Mouse (Mus musculus) CH12.LX (cell line): ENCODE measurements around the gene Sec31b. TPM values are rescaled to one million over a fixed set of nuclear protein-coding genes. Genes with fewer than 3 reads are reported as not detected.

Source experiments
- DNase-seq: peaks from one replicate; pipeline ENCODE4 v3.0.0-alpha.2; 2013; ENCODE audit errors: extremely low read depth
- H3K27ac ChIP-seq: 2 replicates; pipeline ENCODE4 v1.5.1; 2012; ENCODE audit warnings: low read depth, mild to moderate bottlenecking, control low read depth, moderate library complexity; ENCODE audit not compliant: insufficient read depth
- H3K27me3 ChIP-seq: replicated peaks from 2 replicates; pipeline ENCODE3; 2012; ENCODE audit warnings: inconsistent platforms
- H3K36me3 ChIP-seq, 2 experiments: replicated peaks in 1 of 2; 2 replicates each; pipeline versions ENCODE3 to v1.6.1; 2012; ENCODE audit warnings: inconsistent platforms in 1 of 2, low read length in 1 of 2, mild to moderate bottlenecking in 1 of 2, mixed read lengths in 1 of 2, moderate library complexity in 1 of 2; ENCODE audit not compliant: control insufficient read depth in 1 of 2, insufficient read depth in 1 of 2
- H3K4me1 ChIP-seq, 2 experiments: 2 replicates each; pipeline ENCODE4 v1.6.1; 2012; ENCODE audit warnings: inconsistent platforms in 1 of 2, moderate library complexity in 1 of 2; ENCODE audit not compliant: insufficient read depth in 2 of 2, control insufficient read depth in 1 of 2
- H3K4me2 ChIP-seq: 2 replicates; pipeline ENCODE4 v1.6.1; 2012; ENCODE audit warnings: low read depth, mild to moderate bottlenecking, control low read depth; ENCODE audit not compliant: poor library complexity, insufficient read depth, severe bottlenecking
- H3K4me3 ChIP-seq, 3 experiments: fragments of 150-350 bp in 1 of 3; sonication (generic) in 1 of 3; replicated peaks in 1 of 3; 2 replicates each; pipeline versions ENCODE3 to v1.5.1; 2011 to 2012; ENCODE audit warnings: low read depth in 2 of 3, low read length in 2 of 3, mild to moderate bottlenecking in 2 of 3, moderate library complexity in 2 of 3, control low read depth in 1 of 3, improper control_type of control experiment in 1 of 3, inconsistent platforms in 1 of 3, mixed read lengths in 1 of 3; ENCODE audit not compliant: poor library complexity in 1 of 3
- H3K79me2 ChIP-seq: replicated peaks from 2 replicates; pipeline ENCODE4 v1.6.1; 2012; ENCODE audit warnings: mild to moderate bottlenecking, moderate library complexity; ENCODE audit not compliant: control insufficient read depth, poor library complexity, insufficient read depth, severe bottlenecking; ENCODE audit errors: extremely low read depth
- H3K9ac ChIP-seq: 2 replicates; pipeline ENCODE4 v1.6.1; 2012; ENCODE audit warnings: low read depth, mild to moderate bottlenecking, control low read depth, moderate library complexity; ENCODE audit not compliant: insufficient read depth
- H3K9me3 ChIP-seq: replicated peaks from 2 replicates; pipeline ENCODE3; 2012; ENCODE audit warnings: low read length, inconsistent platforms, mixed read lengths
- CHD1 ChIP-seq: IDR thresholded peaks from 2 replicates; pipeline ENCODE4 v1.6.1; 2012; ENCODE audit warnings: low read depth, low read length, improper control_type of control experiment, inconsistent platforms
- CHD2 ChIP-seq: IDR thresholded peaks from 2 replicates; pipeline ENCODE4 v1.6.1; 2011; ENCODE audit warnings: low read length, improper control_type of control experiment
- CTCF ChIP-seq, 2 experiments: IDR thresholded peaks in 1 of 2; conservative IDR thresholded peaks in 1 of 2; 2 replicates each; pipeline ENCODE4 v1.5.1; 2011 to 2012; ENCODE audit warnings: low read depth in 2 of 2, low read length in 2 of 2, improper control_type of control experiment in 1 of 2, inconsistent platforms in 1 of 2, mild to moderate bottlenecking in 1 of 2, moderate library complexity in 1 of 2
- E2F4 ChIP-seq: IDR thresholded peaks from 2 replicates; pipeline ENCODE4 v1.6.1; 2011; ENCODE audit warnings: low read depth, low read length, improper control_type of control experiment; ENCODE audit not compliant: insufficient replicate concordance
- ELF1 ChIP-seq: IDR thresholded peaks from 2 replicates; pipeline ENCODE4 v1.6.1; 2014; ENCODE audit warnings: low read depth, mild to moderate bottlenecking, inconsistent platforms, low read length, improper control_type of control experiment
- EP300 ChIP-seq: IDR thresholded peaks from 2 replicates; pipeline ENCODE4 v1.6.1; 2011; ENCODE audit warnings: low read length, improper control_type of control experiment
- HCFC1 ChIP-seq: IDR thresholded peaks from 2 replicates; pipeline ENCODE4 v1.6.1; 2012; ENCODE audit warnings: low read depth, mild to moderate bottlenecking, inconsistent platforms, low read length, improper control_type of control experiment
- IRF4 ChIP-seq: IDR thresholded peaks from 2 replicates; pipeline ENCODE4 v1.6.1; 2014; ENCODE audit warnings: low read depth, mild to moderate bottlenecking, inconsistent platforms, low read length, improper control_type of control experiment
- JUN ChIP-seq: IDR thresholded peaks from 2 replicates; pipeline ENCODE4 v1.6.1; 2011; ENCODE audit warnings: low read depth, mild to moderate bottlenecking, low read length, improper control_type of control experiment, moderate library complexity; ENCODE audit not compliant: insufficient read depth
- JUND ChIP-seq: conservative IDR thresholded peaks from 2 replicates; pipeline ENCODE4 v1.6.1; 2011; ENCODE audit warnings: low read depth, low read length, improper control_type of control experiment
- MAX ChIP-seq: IDR thresholded peaks from 2 replicates; pipeline ENCODE4 v1.6.1; 2011; ENCODE audit warnings: low read length, improper control_type of control experiment
- MAZ ChIP-seq: IDR thresholded peaks from 2 replicates; pipeline ENCODE4 v1.6.1; 2012; ENCODE audit warnings: low read depth, mild to moderate bottlenecking, inconsistent platforms, low read length, improper control_type of control experiment, moderate library complexity
- MEF2A ChIP-seq: IDR thresholded peaks from 2 replicates; pipeline ENCODE4 v1.6.1; 2014; ENCODE audit warnings: low read depth, mild to moderate bottlenecking, inconsistent platforms, low read length, improper control_type of control experiment, borderline replicate concordance
- MXI1 ChIP-seq: IDR thresholded peaks from 2 replicates; pipeline ENCODE4 v1.6.1; 2011; ENCODE audit warnings: mild to moderate bottlenecking, low read depth, low read length, improper control_type of control experiment
- NELFE ChIP-seq: IDR thresholded peaks from 2 replicates; pipeline ENCODE4 v1.6.1; 2011; ENCODE audit warnings: low read depth, low read length, improper control_type of control experiment
- NRF1 ChIP-seq: IDR thresholded peaks from 2 replicates; pipeline ENCODE4 v1.6.1; 2014; ENCODE audit warnings: low read depth, mild to moderate bottlenecking, inconsistent platforms, low read length, improper control_type of control experiment, moderate library complexity
- PAX5 ChIP-seq: IDR thresholded peaks from 2 replicates; pipeline ENCODE4 v1.6.1; 2012; ENCODE audit warnings: low read length, inconsistent platforms, mixed read lengths
- POLR2AphosphoS2 ChIP-seq: IDR thresholded peaks from 2 replicates; pipeline ENCODE4 v1.6.1; 2011; ENCODE audit warnings: low read depth, low read length, improper control_type of control experiment
- RAD21 ChIP-seq: IDR thresholded peaks from 2 replicates; pipeline ENCODE4 v1.6.1; 2011; ENCODE audit warnings: low read depth, mild to moderate bottlenecking, low read length, improper control_type of control experiment, moderate library complexity
- RCOR1 ChIP-seq: conservative IDR thresholded peaks from 2 replicates; pipeline ENCODE4 v1.6.1; 2012; ENCODE audit warnings: low read depth, mild to moderate bottlenecking, inconsistent platforms, low read length, improper control_type of control experiment
- SIN3A ChIP-seq: IDR thresholded peaks from 2 replicates; pipeline ENCODE4 v1.6.1; 2012; ENCODE audit warnings: low read length, improper control_type of control experiment, inconsistent platforms
- SMC3 ChIP-seq: IDR thresholded peaks from 2 replicates; pipeline ENCODE4 v1.6.1; 2011; ENCODE audit warnings: low read depth, low read length, improper control_type of control experiment
- TBP ChIP-seq: conservative IDR thresholded peaks from 2 replicates; pipeline ENCODE4 v1.6.1; 2011; ENCODE audit warnings: low read depth, low read length, improper control_type of control experiment
- TCF12 ChIP-seq: IDR thresholded peaks from 2 replicates; pipeline ENCODE4 v1.6.1; 2014; ENCODE audit warnings: low read depth, mild to moderate bottlenecking, inconsistent platforms, low read length, improper control_type of control experiment
- UBTF ChIP-seq: IDR thresholded peaks from 2 replicates; pipeline ENCODE4 v1.6.1; 2012; ENCODE audit warnings: low read depth, mild to moderate bottlenecking, inconsistent platforms, low read length, improper control_type of control experiment, moderate library complexity
- USF2 ChIP-seq: conservative IDR thresholded peaks from 2 replicates; pipeline ENCODE4 v1.6.1; 2011; ENCODE audit warnings: low read depth, low read length, improper control_type of control experiment
- ZC3H11A ChIP-seq: IDR thresholded peaks from 2 replicates; pipeline ENCODE4 v1.6.1; 2012; ENCODE audit warnings: low read depth, mild to moderate bottlenecking, inconsistent platforms, low read length, improper control_type of control experiment
- ZKSCAN1 ChIP-seq: IDR thresholded peaks from 2 replicates; pipeline ENCODE4 v1.6.1; 2012; ENCODE audit warnings: low read depth, inconsistent platforms, low read length, improper control_type of control experiment, borderline replicate concordance
- ZMIZ1 ChIP-seq: IDR thresholded peaks from 2 replicates; pipeline ENCODE4 v1.6.1; 2012; ENCODE audit warnings: low read depth, mild to moderate bottlenecking, inconsistent platforms, low read length, improper control_type of control experiment
- dilution Hi-C: fragments of 300-500 bp; cut with MboI; formaldehyde crosslinking; loops from 2 replicates; pipeline ENCODE4 v1.14.3; 2020; ENCODE audit warnings: low sequenced_read_pairs; ENCODE audit not compliant: extremely low pct_unique_long_range_greater_than_20kb, extremely low pct_ligation_motif_present
- in situ Hi-C: fragments of 300-500 bp; cut with MboI; formaldehyde crosslinking; loops from 3 replicates; pipeline ENCODE4 v1.14.3; 2019; ENCODE audit warnings: low sequenced_read_pairs, low pct_ligation_motif_present, low pct_unique_long_range_greater_than_20kb, mixed read lengths
- polyA plus RNA-seq: library from polyadenylated mRNA; unstranded; fragments of >175 nt; gene quantifications from 2 replicates; pipeline ENCODE4 v1.2.1, GENCODE M21; 2012; ENCODE audit warnings: low read depth; ENCODE audit not compliant: insufficient read length
- total RNA-seq, 2 experiments: library from RNA; depleted of rRNA; stranded (reverse); fragments of 300-350 nt in 1 of 2; fragments of >200 nt in 1 of 2; gene quantifications; 2 replicates each; pipeline ENCODE4 v1.2.3; 2012 to 2014

Gene Sec31b
- total and polyA plus RNA-seq, 3 experiments, result 0.17 to 1.1 (median 0.19) TPM

GRCm38 (mm10) chr19:44493128-44493527, 52.5 kb downstream of the Sec31b start, which contains the start of gene Wnt8b:
TSS of gene Wnt8b (plus strand) at chr19:44493472.
- H3K4me2 ChIP-seq, result no peak within 1 kb of the TSS
- H3K27ac ChIP-seq, result no peak within 1 kb of the TSS
- TF ChIP-seq SMC3, result no peak
- no peak for TF ChIP-seq MEF2A
- TF ChIP-seq UBTF, result no peak
- TF ChIP-seq MXI1, result no peak
- TF ChIP-seq CTCF (conservative IDR thresholded peaks at IDR 0.05 in 1 of 2, IDR thresholded peaks at IDR 0.05 in 1 of 2; ENCODE audit: low read depth in 2 of 2, low read length in 2 of 2), result no peak
- TF ChIP-seq MAX, result no peak
- TF ChIP-seq PAX5, result no peak
- no peak for TF ChIP-seq POLR2AphosphoS2
- no peak for TF ChIP-seq CHD1
- TF ChIP-seq EP300, result no peak
- TF ChIP-seq SIN3A, result no peak
- no peak for TF ChIP-seq CHD2
- TF ChIP-seq JUN, result no peak
- no peak for TF ChIP-seq MAZ
- no peak for TF ChIP-seq USF2
- no peak for TF ChIP-seq ZMIZ1
- no peak for TF ChIP-seq JUND
- TF ChIP-seq ZKSCAN1, result no peak
- no peak for DNase-seq
- peaks cover 16% of the 10 kb centered on the region for H3K27me3 ChIP-seq
- dilution Hi-C loops (no loop called here), in situ Hi-C loops (no loop called here)
- H3K36me3 ChIP-seq, result no peaks in the 10 kb centered on the region
- peaks cover 0 to 9% of the 10 kb centered on the region in 2 experiments; a peak in 2 of 4 replicates for H3K4me1 ChIP-seq
- H3K79me2 ChIP-seq, result no peaks in the 10 kb centered on the region
- no peak within 1 kb of the TSS for H3K9ac ChIP-seq
- no peak within 1 kb of the TSS for H3K4me3 ChIP-seq
- peaks cover 10% of the 10 kb centered on the region for H3K9me3 ChIP-seq

GRCm38 (mm10) chr19:44487266-44487665, 58.4 kb downstream of the Sec31b start:
- no peak overlapping the region for H3K27ac ChIP-seq
- peaks cover 16% of the 10 kb centered on the region for H3K27me3 ChIP-seq
- no peaks in the 10 kb centered on the region for H3K79me2 ChIP-seq
- no peaks in the 10 kb centered on the region for H3K36me3 ChIP-seq
- in situ Hi-C loops, result no loop called here
- no peak overlapping the region for H3K4me2 ChIP-seq
- H3K9ac ChIP-seq, result no peak overlapping the region
- DNase-seq, result peak; percentile 91
- peaks cover 4 to 5% of the 10 kb centered on the region in 2 experiments; a peak in 2 of 4 replicates for H3K4me1 ChIP-seq
- TF ChIP-seq ZC3H11A (no peak), ZKSCAN1 (no peak), CHD1 (no peak), CHD2 (no peak), CTCF (conservative IDR thresholded peaks at IDR 0.05 in 1 of 2, IDR thresholded peaks at IDR 0.05 in 1 of 2; ENCODE audit: low read depth in 2 of 2, low read length in 2 of 2) (peak; percentile 65 to 85), ELF1 (no peak), E2F4 (no peak), MAZ (no peak), SMC3 (peak; percentile 84), USF2 (no peak), TCF12 (no peak), TBP (no peak), IRF4 (no peak), MEF2A (no peak), NELFE (no peak), RCOR1 (no peak), SIN3A (0 out of 2 replicates have a peak, but pooled peaks have one; percentile 20), MXI1 (0 out of 2 replicates have a peak, but pooled peaks have one; percentile 33), HCFC1 (no peak), ZMIZ1 (no peak), RAD21 (peak; percentile 67), JUND (no peak), NRF1 (no peak)
- dilution Hi-C loops, result no loop called here
- H3K9me3 ChIP-seq, result peaks cover 9% of the 10 kb centered on the region
- no peak overlapping the region for H3K4me3 ChIP-seq
